Mouse (Mus musculus): Measurements from ENCODE around the gene Scaf4.
A peak's percentile ranks its signal among the peaks of the same experiment; 100 is the strongest.

Scaf4 gene

DNA sequence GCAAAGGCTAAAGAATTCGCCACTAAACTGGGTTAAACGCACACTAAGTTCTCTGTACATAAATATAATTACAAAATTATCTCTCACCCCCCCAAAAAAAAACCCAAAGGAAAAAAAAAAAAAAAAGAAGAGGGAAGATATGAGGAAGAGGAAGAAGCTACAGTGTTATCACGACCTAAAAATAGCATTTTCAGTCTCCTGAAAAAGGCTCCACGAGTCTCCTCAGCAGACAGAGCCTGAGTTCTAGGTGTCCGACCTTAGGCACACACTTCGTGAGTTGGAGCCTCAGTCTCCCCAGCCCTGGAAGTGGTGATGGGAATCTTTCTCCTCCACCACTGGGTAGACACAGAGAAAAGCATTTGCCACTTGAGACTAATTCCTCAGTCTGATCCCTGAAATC, 85.7 kb downstream of the Scaf4 start:
- DNase-seq: no peak

DNA sequence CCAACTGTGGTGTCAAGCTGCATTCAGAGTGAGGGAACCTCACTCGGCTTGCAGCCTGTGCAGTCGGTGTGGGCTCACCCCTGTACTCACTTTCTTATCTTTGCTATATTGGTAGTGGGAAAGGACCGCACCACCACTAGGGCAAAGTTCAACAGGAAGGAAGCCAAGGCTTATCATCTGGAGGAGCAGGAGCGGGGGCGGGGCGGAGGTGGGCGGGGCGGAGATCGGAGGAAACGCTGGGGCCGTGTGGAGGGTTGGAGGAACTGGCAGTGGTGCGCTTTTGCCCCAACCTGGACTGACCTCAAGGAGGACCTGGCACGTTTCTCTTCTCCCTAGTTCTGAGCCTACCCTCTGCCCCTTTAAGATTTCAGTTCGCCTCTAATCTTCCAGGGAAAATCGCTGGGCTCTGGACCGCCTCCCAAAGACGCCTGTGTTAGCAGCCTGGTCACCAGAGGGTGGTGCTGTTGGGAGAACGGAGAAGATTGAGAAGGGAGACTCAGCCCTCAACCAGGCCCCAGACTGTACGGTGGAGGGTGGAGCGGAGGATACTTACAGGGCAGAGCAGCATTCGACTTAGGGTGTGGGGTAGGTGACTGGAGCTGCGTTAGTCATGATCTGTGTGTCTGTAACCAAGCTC, 86.8 kb downstream of the Scaf4 start:
- peak; percentile 46 for DNase-seq

DNA sequence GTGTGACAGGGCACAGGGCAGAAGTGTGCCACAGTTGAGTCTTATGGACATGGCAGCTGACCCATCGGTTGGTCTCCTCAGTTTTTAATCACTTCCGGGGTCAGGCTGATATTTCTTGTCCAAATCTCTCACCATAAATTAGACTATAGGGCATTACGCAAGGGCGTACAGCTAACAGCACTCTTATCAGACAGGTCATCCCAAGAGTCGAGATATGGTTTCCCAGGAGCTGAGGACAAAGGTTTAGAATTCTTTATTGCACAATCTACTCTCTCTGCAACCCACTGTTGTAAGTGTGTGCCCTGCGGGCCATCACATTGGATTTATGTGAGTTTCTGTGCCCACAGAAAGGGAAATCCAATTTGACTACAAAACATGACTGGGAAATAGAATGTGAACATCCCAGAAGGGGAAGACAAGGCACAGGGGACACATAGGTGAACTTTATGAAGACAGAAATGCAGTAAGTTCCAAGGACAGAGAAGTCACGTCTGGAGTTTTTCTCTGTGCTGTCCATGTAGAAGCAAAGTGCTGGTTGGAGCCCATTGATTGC, 87.5 kb downstream of the Scaf4 start:
- DNase-seq: no peak

GRCm38 (mm10) chr16:90193719-90194118, 90.6 kb downstream of the Scaf4 start:
- DNase-seq: no peak

GRCm38 (mm10) chr16:90191289-90191688, 93.0 kb downstream of the Scaf4 start:
- DNase-seq: no peak

GRCm38 (mm10) chr16:90187453-90187852, 96.8 kb downstream of the Scaf4 start:
- DNase-seq: no peak

DNA sequence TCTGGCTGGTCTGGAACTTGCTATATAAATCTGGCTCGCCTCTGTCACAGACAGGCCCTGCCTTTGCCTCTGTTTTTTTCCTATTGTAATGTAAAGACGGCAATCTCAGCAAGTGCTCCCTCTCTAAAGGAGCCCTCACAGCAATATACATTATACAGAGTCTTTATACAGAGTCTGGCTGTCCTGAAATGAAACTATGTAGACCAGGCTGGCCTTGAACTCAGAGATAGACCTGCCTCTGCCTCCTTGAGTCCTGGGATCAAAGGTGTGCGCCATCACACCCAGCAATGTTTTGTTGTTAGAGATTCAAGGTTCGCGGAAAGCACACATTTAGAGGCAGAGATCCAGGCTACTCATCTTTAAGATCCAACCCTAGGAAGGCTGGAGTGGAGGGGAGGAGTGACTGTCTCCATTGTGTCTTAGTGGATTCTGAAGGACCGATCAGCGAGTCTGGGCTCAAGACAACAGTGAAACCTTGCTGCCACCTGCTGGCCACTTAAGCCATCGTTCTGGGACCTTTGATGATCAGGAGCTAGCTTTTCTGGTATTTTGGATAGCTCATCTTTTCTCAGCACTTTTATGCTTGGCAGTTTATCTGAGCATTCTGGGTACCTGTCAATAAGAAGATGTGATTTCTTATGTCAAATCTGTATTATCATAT, 98.2 kb downstream of the Scaf4 start:
- DNase-seq: peak; percentile 77

- no peak for DNase-seq
Measured at GRCm38 (mm10) chr16:90184135-90184534, 100.2 kb downstream of the Scaf4 start.

GRCm38 (mm10) chr16:90181673-90182072, 102.6 kb downstream of the Scaf4 start:
- DNase-seq: peak; percentile 29

DNA sequence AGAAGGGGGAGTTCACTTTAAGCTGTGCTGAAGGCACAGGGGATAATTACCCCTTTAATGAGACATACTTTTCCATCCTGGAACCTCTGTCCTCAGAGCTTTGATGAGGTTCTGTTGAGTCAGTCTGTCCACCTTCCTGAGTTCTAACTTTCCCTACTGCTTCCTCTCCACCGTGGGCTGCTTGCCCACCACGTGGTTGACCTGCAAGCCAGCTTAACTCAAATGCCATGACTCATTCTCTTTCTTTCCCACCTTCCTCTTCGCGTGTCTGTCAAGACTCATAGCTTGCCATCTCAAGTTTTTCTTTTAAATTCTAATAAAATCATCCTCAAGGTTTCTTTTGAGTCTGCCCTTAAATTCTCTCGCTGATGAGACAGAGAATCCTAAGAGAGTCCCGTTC, 103.3 kb downstream of the Scaf4 start:
- no peak for DNase-seq

DNA sequence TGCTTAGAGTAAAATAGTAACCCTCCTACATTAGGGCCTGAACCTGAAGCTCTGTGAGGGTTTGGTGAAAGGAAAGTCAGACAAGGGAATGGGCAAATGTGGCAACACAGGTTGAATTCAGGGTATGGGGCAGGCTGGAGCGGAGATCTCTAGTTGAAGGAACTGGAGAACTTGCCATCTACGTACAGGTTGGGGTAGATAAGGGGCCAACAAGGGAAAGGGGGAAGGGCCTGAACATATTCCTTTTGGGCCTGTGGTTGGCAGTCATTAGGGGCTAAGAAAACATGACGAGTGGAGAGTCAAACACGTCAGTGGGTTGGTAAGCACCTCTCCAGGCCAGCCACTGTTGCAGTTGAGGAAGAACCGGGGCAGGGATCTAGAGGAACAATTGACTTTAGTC, 104.4 kb downstream of the Scaf4 start:
- no peak for DNase-seq

DNA sequence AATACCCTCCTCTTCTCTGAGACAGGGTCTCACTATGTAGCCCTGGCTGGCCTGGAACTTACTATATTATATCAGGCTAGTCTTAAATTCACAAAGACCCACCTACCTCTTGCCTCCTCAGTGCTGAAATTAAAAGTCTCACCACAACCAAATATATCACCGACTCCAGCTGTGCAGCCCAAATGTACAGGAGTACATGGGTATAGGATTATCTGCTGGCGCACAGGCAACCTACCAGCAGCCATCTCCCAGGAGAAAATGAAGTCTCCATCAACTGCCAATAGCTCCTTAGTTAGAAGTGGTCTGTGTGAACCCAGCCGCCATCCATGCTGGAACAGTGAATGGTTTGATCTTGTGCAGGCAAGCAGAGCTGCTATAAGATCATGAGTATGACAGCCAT, 105.9 kb downstream of the Scaf4 start:
- no peak for DNase-seq

DNA sequence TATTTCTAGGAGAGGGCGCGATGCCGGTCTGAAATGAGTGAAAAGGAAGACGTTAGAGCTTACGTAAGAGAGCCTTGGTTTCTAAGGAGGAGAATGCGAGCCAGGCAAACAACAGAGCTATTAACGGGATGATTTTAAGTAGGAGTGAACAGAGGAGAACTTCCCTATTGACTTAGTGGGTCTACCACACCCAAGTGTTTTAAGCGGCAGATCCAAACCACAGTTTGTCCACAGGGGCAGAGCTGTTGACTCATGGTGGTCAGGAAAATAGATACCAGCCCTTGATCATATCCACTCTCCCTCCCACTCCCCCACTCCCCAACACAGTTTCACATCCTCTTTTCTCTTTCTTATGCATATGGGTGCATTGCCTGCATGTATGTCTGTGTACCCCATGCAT, 106.9 kb downstream of the Scaf4 start:
- no peak for DNase-seq

GRCm38 (mm10) chr16:90176472-90176871, 107.8 kb downstream of the Scaf4 start:
- DNase-seq: no peak
